In the genomic region with DNA sequence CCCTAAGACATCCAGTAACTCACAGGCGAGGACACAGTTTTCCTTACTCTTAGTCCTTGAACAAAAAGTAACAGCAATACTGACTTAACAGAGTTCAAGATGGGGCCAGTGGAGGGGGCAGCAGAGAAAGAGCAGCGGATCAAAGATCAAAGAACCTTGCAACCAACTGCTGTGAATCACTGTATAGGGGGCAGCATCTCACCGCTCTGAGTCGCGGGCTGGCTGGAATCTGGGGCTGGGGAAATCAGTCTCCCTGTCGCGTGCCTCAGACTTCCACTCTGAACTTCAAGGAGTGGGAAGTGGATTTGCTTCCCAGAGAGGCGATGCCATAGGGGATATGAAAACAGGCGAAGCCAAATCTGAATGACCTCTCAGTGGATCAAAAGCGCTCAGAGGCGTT, we compare ENCODE assay signal across 8 mouse cellular contexts. TPM values are rescaled to one million over a fixed set of nuclear protein-coding genes. Genes with fewer than 3 reads are reported as not detected.
A peak's percentile ranks its signal among the peaks of the same experiment; 100 is the strongest.
DNase-seq lines count a peak whose midpoint lies in the region; ATAC-seq and TF ChIP-seq lines count a peak whose summit lies in the region.

No protein-coding gene starts in this region.

- H3K4me1 ChIP-seq in embryonic facial prominence, embryonic 13.5 days = peaks cover 24% of the 10 kb centered on the region
- peaks cover 11% of the 10 kb centered on the region for H3K4me1 ChIP-seq in hindbrain, embryonic 16.5 days (ENCODE audit: control insufficient read depth, insufficient read depth, low read depth, low read length)
- H3K4me1 ChIP-seq in testis, adult 2 months (ENCODE audit: control insufficient read depth, insufficient read depth, low read length) = peaks cover 17% of the 10 kb centered on the region

- peak; percentile 2; the same call in 1 of the 2 replicates for TF ChIP-seq CTCF in testis, adult 2 months (IDR thresholded peaks at IDR 0.05; ENCODE audit: control insufficient read depth, insufficient read depth, insufficient replicate concordance, low read depth, low read length)

- no peaks in the 10 kb centered on the region for H3K36me3 ChIP-seq in embryonic facial prominence, embryonic 13.5 days
- no peaks in the 10 kb centered on the region for H3K36me3 ChIP-seq in hindbrain, embryonic 16.5 days (ENCODE audit: control insufficient read depth, insufficient read depth, low read length)
- H3K36me3 ChIP-seq in testis, adult 2 months (ENCODE audit: control insufficient read depth, insufficient read depth, low read length) = no peaks in the 10 kb centered on the region

- peaks cover 55% of the 10 kb centered on the region for H3K27me3 ChIP-seq in embryonic facial prominence, embryonic 13.5 days
- H3K27me3 ChIP-seq in hindbrain, embryonic 16.5 days (replicated peaks; ENCODE audit: control insufficient read depth, insufficient read depth, low read length) = peaks cover 7% of the 10 kb centered on the region
- H3K27me3 ChIP-seq in testis, adult 2 months (ENCODE audit: control insufficient read depth, insufficient read depth, low read length) = 0 out of 2 replicates have a peak, but pooled peaks cover 3% of the 10 kb centered on the region

- no peak for ATAC-seq in embryonic facial prominence, embryonic 13.5 days (ENCODE audit: insufficient number of reproducible peaks, insufficient read depth, low FRiP score, low TSS enrichment, low read depth)
- ATAC-seq in hindbrain, embryonic 16.5 days = no peak

- DNase-seq in right cerebral cortex, postnatal 4 days = peak; percentile 11
- no peak for DNase-seq in right cerebral cortex, postnatal 36 days (ENCODE audit: low spot score in 2 of 2)
- DNase-seq in lung, postnatal 36 days = peak; percentile 29
- no peak for DNase-seq in left cerebral cortex, adult 11 months (ENCODE audit: low spot score)
- DNase-seq in ovary, postnatal 14 days (ENCODE audit: low spot score) = no peak

- no peak overlapping the region for H3K27ac ChIP-seq in embryonic facial prominence, embryonic 13.5 days
- H3K27ac ChIP-seq in hindbrain, embryonic 16.5 days (ENCODE audit: low read depth, low read length) = no peak overlapping the region
- no peak overlapping the region for H3K27ac ChIP-seq in testis, adult 2 months (ENCODE audit: control insufficient read depth, insufficient read depth, low read depth, low read length)

- 0 out of 2 replicates have a peak overlapping the region, but pooled peaks have one; percentile 3 for H3K9ac ChIP-seq in embryonic facial prominence, embryonic 13.5 days
- H3K9ac ChIP-seq in hindbrain, embryonic 16.5 days (ENCODE audit: low read depth, low read length) = no peak overlapping the region

- TF ChIP-seq POLR2A in testis, adult 2 months (IDR thresholded peaks at IDR 0.05; ENCODE audit: control insufficient read depth, low read depth, low read length) = no peak

- peak overlapping the region; percentile 95 for H3K4me2 ChIP-seq in embryonic facial prominence, embryonic 13.5 days
- peak overlapping the region; percentile 71; the same call in 1 of the 2 replicates for H3K4me2 ChIP-seq in hindbrain, embryonic 16.5 days (ENCODE audit: low read length)

- no peak overlapping the region for H3K4me3 ChIP-seq in embryonic facial prominence, embryonic 13.5 days
- no peak overlapping the region for H3K4me3 ChIP-seq in hindbrain, embryonic 16.5 days (ENCODE audit: low read length)
- H3K4me3 ChIP-seq in testis, adult 2 months (ENCODE audit: control insufficient read depth, low read depth, low read length) = no peak overlapping the region

- no peaks in the 10 kb centered on the region for H3K9me3 ChIP-seq in embryonic facial prominence, embryonic 13.5 days
- H3K9me3 ChIP-seq in hindbrain, embryonic 16.5 days (ENCODE audit: control insufficient read depth, low read length) = no peaks in the 10 kb centered on the region

- WGBS in embryonic facial prominence, embryonic 13.5 days = 3% methylated on average over 11 of the region's 11 CpGs
- under 1% methylated on average over 11 of the region's 11 CpGs for WGBS in hindbrain, embryonic 16.5 days

RNA-seq across cellular contexts. Expression of a gene that starts 1.8 kb away (rescaled TPM):
- polyA plus RNA-seq in embryonic facial prominence, embryonic 13.5 days (2015; fragmentation: Nextera tagmentation; extraction: Ambion mirVana) = 0.34 and 0.65 TPM in 2 replicates
- polyA plus RNA-seq in hindbrain, embryonic 16.5 days (2015; fragmentation: Nextera tagmentation; extraction: Ambion mirVana) = 2.2 and 2.4 TPM in 2 replicates
- polyA plus RNA-seq in testis, adult 2 months (2012; rRNA removed) = 5.1 and 6.1 TPM in 2 replicates

Comparison
In these comparisons a context has a peak if more than half of its experiments do, and no peak if none do; other contexts are left out.
1. DNase-seq: peak in right cerebral cortex, postnatal 4 days (single experiment) and lung, postnatal 36 days (single experiment); none in right cerebral cortex, postnatal 36 days (0 of 2), left cerebral cortex, adult 11 months (single experiment) and ovary, postnatal 14 days (single experiment).